Mouse (Mus musculus) right cerebral cortex, postnatal 14 days (tissue): ENCODE measurements around the gene Tsen2.

ENCODE experiments used
- DNase-seq: peaks from one replicate; pipeline ENCODE4 v3.0.0; 2022

Tsen2 gene

DNA sequence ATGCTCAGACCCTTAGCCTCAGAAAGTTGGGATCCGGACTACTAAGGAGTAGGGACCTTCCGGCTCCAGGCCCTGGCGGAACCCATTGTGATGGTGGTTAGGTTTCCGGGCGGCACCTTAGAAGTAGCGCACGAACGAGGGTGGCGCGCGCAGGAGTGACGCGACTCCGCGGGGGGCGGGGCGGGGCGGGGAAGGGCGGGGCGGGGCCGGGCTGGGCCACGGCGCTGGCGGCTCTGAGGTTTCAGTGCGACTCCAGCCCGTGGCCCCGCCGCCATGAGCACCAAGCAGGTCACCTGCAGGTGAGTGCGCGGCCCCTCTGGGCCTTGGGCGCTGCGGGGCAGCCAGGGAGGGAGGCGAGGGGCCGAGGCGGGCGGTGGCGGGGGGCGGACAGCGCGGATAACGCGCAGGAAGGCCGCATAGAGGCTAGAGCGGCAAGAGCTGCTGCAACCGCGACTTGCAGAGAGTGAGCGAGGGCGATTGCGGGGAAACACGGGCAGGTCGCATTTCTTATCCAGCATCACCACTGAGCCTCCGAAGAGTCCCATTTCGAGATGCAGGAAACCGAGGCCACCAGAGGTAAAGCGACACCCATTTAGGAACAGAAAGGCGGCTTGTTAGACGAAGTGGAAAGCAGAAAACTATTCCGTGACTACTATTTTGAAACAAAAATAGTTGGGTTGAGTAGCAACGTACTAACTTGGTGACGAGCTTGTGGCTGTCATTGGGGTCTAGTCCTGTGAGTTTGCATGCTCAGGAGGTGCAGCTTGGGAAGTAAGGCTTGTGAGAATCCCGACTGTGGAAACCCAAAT lies 57.5 kb downstream of the Tsen2 start, which contains the start of gene Mkrn2:
Mkrn2 (plus strand) TSS at position 188 of the 809 bp plus-strand sequence.
- peak; percentile 86 for DNase-seq

GRCm38 (mm10) chr6:115606461-115606860 lies 62.0 kb downstream of the Tsen2 start:
- no peak for DNase-seq

DNA sequence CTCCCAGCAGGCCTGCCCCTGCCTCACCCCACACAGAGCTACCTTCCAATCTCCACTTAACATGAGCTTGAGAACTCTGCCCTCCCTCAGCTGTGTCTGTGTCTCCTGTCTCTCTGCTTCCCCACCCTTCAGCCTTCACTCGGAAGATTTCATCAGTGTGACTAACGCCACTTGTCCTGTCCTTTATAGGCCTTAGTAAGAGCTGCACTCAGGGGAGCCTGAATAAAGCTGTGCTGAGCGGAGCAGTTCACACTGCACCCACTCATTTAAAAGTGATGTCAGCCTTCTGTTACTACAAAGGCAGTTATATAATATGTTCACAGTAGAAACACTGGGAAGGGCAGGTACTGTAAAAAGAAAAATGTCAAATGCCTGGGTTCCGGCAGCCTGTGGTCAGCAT lies 63.0 kb downstream of the Tsen2 start:
- DNase-seq, result no peak

- no peak for DNase-seq
Observed at GRCm38 (mm10) chr6:115609121-115609520, 64.7 kb downstream of the Tsen2 start.

- no peak for DNase-seq
Observed at GRCm38 (mm10) chr6:115610301-115610700, 65.8 kb downstream of the Tsen2 start.

DNA sequence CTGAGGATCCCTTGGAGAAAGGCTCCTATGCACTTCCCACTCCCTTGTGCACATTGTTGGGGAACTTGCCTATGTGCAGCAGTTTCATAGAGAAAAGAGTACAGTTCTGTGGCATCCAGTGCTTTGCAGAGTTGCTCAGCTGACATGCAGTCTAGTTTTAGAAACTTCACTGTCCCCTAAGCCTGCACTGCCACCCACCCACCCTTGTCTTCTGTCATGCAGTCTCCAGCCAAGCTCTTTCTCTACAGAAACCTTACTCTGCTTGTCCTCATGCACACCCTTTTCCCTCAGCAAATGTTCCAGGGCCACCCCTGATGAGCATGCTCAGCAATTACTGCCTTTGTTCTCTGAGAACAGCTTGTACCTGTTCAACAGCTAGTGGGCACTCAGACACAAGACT lies 69.3 kb downstream of the Tsen2 start:
- DNase-seq, result no peak

GRCm38 (mm10) chr6:115615983-115616382 lies 71.5 kb downstream of the Tsen2 start:
- no peak for DNase-seq

DNA sequence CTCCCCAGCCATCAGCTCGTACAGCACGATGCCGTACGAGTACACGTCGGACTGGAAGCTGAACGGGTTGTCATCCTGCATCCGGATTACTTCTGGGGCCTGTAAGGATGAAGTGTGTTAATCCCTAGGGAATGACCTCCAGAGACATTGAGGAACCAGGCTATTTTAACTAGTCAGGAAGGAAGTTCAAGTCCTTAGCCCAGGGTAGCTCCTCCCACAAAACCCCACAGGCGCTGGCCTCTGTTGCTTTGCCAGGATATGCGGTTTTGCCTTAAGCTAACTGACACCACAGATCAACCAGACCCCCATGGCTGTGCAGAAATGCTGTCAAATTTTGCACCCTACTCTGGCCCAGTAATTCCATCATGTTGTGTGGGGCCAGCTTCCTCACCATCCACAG lies 75.4 kb downstream of the Tsen2 start:
- no peak for DNase-seq

GRCm38 (mm10) chr6:115620942-115621341 lies 76.5 kb downstream of the Tsen2 start:
- DNase-seq, result no peak

DNA sequence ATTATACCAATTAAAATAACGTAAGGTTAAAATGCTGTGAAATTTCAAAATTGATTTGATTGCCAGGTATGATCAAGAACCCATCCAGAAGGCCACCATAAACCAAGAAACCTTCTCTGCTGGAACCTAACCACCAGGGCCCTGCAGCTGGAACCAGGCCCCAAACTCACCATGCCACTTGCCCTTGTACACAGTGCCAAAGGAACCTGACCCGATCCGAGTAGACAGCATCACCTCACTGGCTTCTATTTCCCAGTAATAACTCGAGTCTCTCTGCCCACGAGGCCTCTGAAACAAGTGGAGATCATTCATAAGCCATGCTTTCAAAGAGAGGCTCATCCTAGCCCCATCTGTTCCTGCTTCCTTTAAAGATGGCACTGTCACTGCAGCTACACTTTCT lies 81.7 kb downstream of the Tsen2 start:
- no peak for DNase-seq
